Mouse (Mus musculus) heart, embryonic 14.5 days (tissue): ENCODE measurements around the gene Ube2d1. TPM values are rescaled to one million over a fixed set of nuclear protein-coding genes. Genes with fewer than 3 reads are reported as not detected.
A peak's percentile ranks its signal among the peaks of the same experiment; 100 is the strongest.

Source experiments
- ATAC-seq: fragments of 200-750 bp; cut with Nextera tagmentation; 2 replicates; pipeline ENCODE4 v1.8.0; 2017; ENCODE audit warnings: low read depth, moderate TSS enrichment; ENCODE audit not compliant: insufficient number of reproducible peaks, insufficient read depth, low FRiP score
- H3K27ac ChIP-seq, 2 experiments: fragments of 200-500 bp in 1 of 2; fragments of 300-500 bp in 1 of 2; sonication (generic) in 1 of 2; replicated peaks in 1 of 2; 2 replicates each; pipeline ENCODE4 v1.5.1; 2012 to 2014; ENCODE audit warnings: low read depth in 2 of 2, low read length in 2 of 2, control low read depth in 1 of 2, mild to moderate bottlenecking in 1 of 2, mixed read lengths in 1 of 2; ENCODE audit not compliant: control insufficient read depth in 1 of 2, insufficient read depth in 1 of 2
- H3K27me3 ChIP-seq: fragments of 300-500 bp; sonication (generic); 2 replicates; pipeline ENCODE4 v1.6.1; 2014; ENCODE audit warnings: mild to moderate bottlenecking, low read length, control low read depth; ENCODE audit not compliant: control insufficient read depth, insufficient read depth
- H3K36me3 ChIP-seq: fragments of 300-500 bp; sonication (generic); 2 replicates; pipeline ENCODE4 v1.6.1; 2014; ENCODE audit warnings: mild to moderate bottlenecking, control low read depth, low read length, mixed read lengths; ENCODE audit not compliant: control insufficient read depth, insufficient read depth
- H3K4me1 ChIP-seq, 2 experiments: fragments of 200-500 bp in 1 of 2; fragments of 300-500 bp in 1 of 2; sonication (generic) in 1 of 2; 2 replicates each; pipeline ENCODE4 v1.6.1; 2012 to 2014; ENCODE audit warnings: low read length in 2 of 2, control low read depth in 1 of 2, mixed read lengths in 1 of 2; ENCODE audit not compliant: control insufficient read depth in 2 of 2, insufficient read depth in 2 of 2
- H3K4me2 ChIP-seq: fragments of 300-500 bp; sonication (generic); 2 replicates; pipeline ENCODE4 v1.6.1; 2014; ENCODE audit warnings: mild to moderate bottlenecking, low read length
- H3K4me3 ChIP-seq, 2 experiments: fragments of 200-500 bp in 1 of 2; fragments of 300-500 bp in 1 of 2; sonication (generic) in 1 of 2; 2 replicates each; pipeline ENCODE4 v1.5.1; 2012 to 2014; ENCODE audit warnings: low read length in 2 of 2, mild to moderate bottlenecking in 2 of 2, control low read depth in 1 of 2, low read depth in 1 of 2, moderate library complexity in 1 of 2; ENCODE audit not compliant: control insufficient read depth in 1 of 2, insufficient read depth in 1 of 2
- H3K9ac ChIP-seq: fragments of 300-500 bp; sonication (generic); 2 replicates; pipeline ENCODE4 v1.6.1; 2014; ENCODE audit warnings: mild to moderate bottlenecking, low read length
- H3K9me3 ChIP-seq: fragments of 300-500 bp; sonication (generic); 2 replicates; pipeline ENCODE4 v1.6.1; 2016; ENCODE audit warnings: low read length, control low read depth; ENCODE audit not compliant: control insufficient read depth
- WGBS: fragments of 180-500 bp; shearing (Covaris S2); extraction: QIAGEN DNeasy Blood & Tissue Kit; methylation state at CpG from one replicate; pipeline ENCODE4 v1.1.7; 2014; 5-methylcytosine and 5-hydroxymethylcytosine counted together
- polyA plus RNA-seq: library from polyadenylated mRNA; unstranded; fragments of >200 nt; fragmentation: Nextera tagmentation; extraction: Ambion mirVana; gene quantifications from 2 replicates; pipeline ENCODE4 v1.2.1, GENCODE M21; 2014

The Ube2d1 gene
- 74.3 and 74.4 TPM in 2 replicates for polyA plus RNA-seq

GRCm38 (mm10) chr10:71285126-71285580 lies at the start of gene Ube2d1:
TSS of gene Ube2d1 (minus strand) at chr10:71285262.
- H3K4me3 ChIP-seq = peak within 1 kb of the TSS; percentile 71 to 99
- H3K27me3 ChIP-seq = peaks cover 6% of the 10 kb centered on the region; the same call in 1 of the 2 replicates
- peak within 1 kb of the TSS; percentile 78 for H3K4me2 ChIP-seq
- peak; percentile 83 for ATAC-seq
- H3K36me3 ChIP-seq = no peaks in the 10 kb centered on the region; the same call in 1 of the 2 replicates
- H3K27ac ChIP-seq = peak within 1 kb of the TSS; percentile 48 to 77
- H3K4me1 ChIP-seq = peaks cover 6 to 19% of the 10 kb centered on the region in 2 experiments
- under 1% methylated on average over 50 of the region's 50 CpGs for whole genome bisulfite sequencing
- H3K9me3 ChIP-seq = no peaks in the 10 kb centered on the region
- peak within 1 kb of the TSS; percentile 93 for H3K9ac ChIP-seq

DNA sequence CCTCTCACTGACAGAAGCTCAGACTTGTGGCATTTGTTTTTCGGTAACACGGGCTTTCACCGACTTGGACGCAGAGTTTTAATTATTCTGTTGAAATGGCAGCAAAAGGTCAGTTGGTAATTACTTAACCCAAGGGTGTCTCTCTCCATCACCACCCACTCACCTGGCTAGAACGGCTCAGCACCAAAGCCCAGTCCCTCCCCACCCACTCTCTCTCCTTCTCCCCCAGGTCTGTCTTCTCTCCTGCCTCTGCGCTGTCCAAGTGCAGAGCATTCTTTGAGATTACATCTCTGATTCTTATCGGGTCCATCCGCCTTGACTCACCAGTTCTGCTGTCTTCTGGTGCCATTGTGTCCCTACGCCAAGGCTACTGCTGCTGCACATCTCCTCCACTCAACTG lies 47.8 kb upstream of the Ube2d1 start:
- 91% methylated on average over 9 of the region's 9 CpGs for WGBS
- no peaks in the 10 kb centered on the region for H3K9me3 ChIP-seq
- H3K4me1 ChIP-seq = no peaks in the 10 kb centered on the region
- no peak overlapping the region for H3K4me2 ChIP-seq
- H3K27me3 ChIP-seq = no peaks in the 10 kb centered on the region
- no peak overlapping the region for H3K27ac ChIP-seq
- peaks cover 54% of the 10 kb centered on the region for H3K36me3 ChIP-seq
- H3K4me3 ChIP-seq = no peak overlapping the region
- ATAC-seq = no peak
- no peak overlapping the region for H3K9ac ChIP-seq

- no peaks in the 10 kb centered on the region for H3K9me3 ChIP-seq
- H3K4me2 ChIP-seq = no peak overlapping the region
- H3K27ac ChIP-seq = no peak overlapping the region
- H3K36me3 ChIP-seq = peaks cover 54% of the 10 kb centered on the region
- no peaks in the 10 kb centered on the region for H3K27me3 ChIP-seq
- H3K4me1 ChIP-seq = no peaks in the 10 kb centered on the region
- ATAC-seq = no peak
- H3K9ac ChIP-seq = no peak overlapping the region
- H3K4me3 ChIP-seq = no peak overlapping the region
- WGBS = 92% methylated on average over 4 of the region's 4 CpGs
Observed at GRCm38 (mm10) chr10:71332376-71332775, 47.3 kb upstream of the Ube2d1 start.

- no peak overlapping the region for H3K27ac ChIP-seq
- no peak for ATAC-seq
- no peaks in the 10 kb centered on the region for H3K27me3 ChIP-seq
- H3K9me3 ChIP-seq = no peaks in the 10 kb centered on the region
- no peak overlapping the region for H3K9ac ChIP-seq
- H3K4me1 ChIP-seq = no peaks in the 10 kb centered on the region
- peaks cover 54% of the 10 kb centered on the region for H3K36me3 ChIP-seq
- WGBS = 90% methylated on average over 7 of the region's 7 CpGs
- no peak overlapping the region for H3K4me3 ChIP-seq
- H3K4me2 ChIP-seq = no peak overlapping the region
Observed at GRCm38 (mm10) chr10:71331908-71332307, 46.8 kb upstream of the Ube2d1 start.

DNA sequence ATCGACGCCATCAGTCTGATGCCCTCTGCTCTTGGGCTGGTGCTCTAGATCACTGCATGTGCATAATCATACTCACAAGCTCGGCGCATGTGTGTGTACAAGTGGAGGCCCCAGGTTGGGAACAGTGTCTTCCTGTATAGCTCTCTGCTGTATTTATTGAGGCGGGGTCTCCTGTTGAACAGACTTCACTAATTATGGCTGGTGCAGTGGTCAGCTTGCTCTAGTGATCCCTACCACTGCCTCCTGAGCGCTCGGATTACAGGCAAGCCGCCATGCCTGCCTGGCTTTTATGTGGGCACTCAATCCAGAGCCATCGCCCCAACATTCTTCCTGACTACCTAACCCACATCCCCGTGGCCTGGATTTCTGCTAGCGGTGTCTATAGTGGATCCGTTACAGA lies 45.0 kb upstream of the Ube2d1 start:
- H3K36me3 ChIP-seq = peaks cover 41% of the 10 kb centered on the region
- WGBS = 96% methylated on average over 12 of the region's 12 CpGs

DNA sequence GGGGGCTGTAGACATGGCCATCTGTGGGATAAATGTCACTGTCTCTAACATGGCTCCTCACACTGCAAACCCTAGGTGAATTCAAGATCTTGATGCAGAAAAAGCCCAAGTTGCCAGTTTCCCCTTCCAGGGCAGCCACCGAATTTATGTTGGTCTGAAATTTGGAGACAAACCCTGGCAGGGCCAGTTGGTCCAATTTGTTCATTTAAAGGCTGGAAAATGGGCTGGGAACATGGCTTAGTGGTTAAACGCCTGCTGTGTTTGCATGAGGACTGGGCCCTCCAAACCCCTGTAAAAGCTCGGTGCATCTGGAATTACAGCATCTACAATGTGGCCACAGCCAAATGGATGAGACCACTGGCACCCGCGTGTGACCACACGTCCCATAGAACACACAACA lies 44.2 kb upstream of the Ube2d1 start:
- Histone ChIP-seq H3K9me3 (no peaks in the 10 kb centered on the region), H3K9ac (no peak overlapping the region), H3K27me3 (no peaks in the 10 kb centered on the region), H3K27ac (no peak overlapping the region), H3K4me2 (no peak overlapping the region), H3K4me3 (no peak overlapping the region), H3K36me3 (peaks cover 34% of the 10 kb centered on the region), H3K4me1 (no peaks in the 10 kb centered on the region)
- ATAC-seq = no peak
- WGBS = 90% methylated on average over 6 of the region's 6 CpGs

More for the DNA sequence above, 45.0 kb upstream of the Ube2d1 start:
- no peaks in the 10 kb centered on the region for H3K9me3 ChIP-seq
- H3K27me3 ChIP-seq = no peaks in the 10 kb centered on the region
- no peak for ATAC-seq
- no peaks in the 10 kb centered on the region for H3K4me1 ChIP-seq
- H3K27ac ChIP-seq = no peak overlapping the region
- no peak overlapping the region for H3K4me2 ChIP-seq
- no peak overlapping the region for H3K4me3 ChIP-seq
- H3K9ac ChIP-seq = no peak overlapping the region

- no peak overlapping the region for H3K4me2 ChIP-seq
- H3K9ac ChIP-seq = no peak overlapping the region
- H3K27me3 ChIP-seq = no peaks in the 10 kb centered on the region
- no peaks in the 10 kb centered on the region for H3K4me1 ChIP-seq
- no peak overlapping the region for H3K27ac ChIP-seq
- 85% methylated on average over 5 of the region's 5 CpGs for WGBS
- H3K9me3 ChIP-seq = no peaks in the 10 kb centered on the region
- no peak overlapping the region for H3K4me3 ChIP-seq
- H3K36me3 ChIP-seq = peaks cover 29% of the 10 kb centered on the region
- ATAC-seq = no peak
Observed at GRCm38 (mm10) chr10:71328870-71329269, 43.8 kb upstream of the Ube2d1 start.

DNA sequence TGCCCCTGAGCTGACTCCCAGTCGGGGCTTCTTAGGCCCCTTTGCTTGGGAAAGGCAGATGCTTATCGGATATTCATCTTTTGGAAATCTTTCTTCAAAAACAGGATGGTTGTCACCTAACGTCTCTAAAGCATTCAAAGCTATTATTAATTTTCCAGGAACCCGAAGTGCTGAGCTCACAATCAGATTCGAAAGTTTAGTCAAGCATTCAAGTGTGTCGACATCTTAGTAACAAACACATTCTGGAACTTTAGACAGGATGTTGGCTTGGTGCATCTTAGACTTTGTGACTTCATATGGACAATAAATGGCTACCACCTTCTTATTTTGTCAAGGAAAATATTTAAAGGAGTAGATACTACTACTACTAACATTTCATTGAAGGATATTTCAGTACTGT lies 43.3 kb upstream of the Ube2d1 start:
- no peak for ATAC-seq
- Histone ChIP-seq H3K27me3 (no peaks in the 10 kb centered on the region), H3K36me3 (peaks cover 25% of the 10 kb centered on the region), H3K9me3 (no peaks in the 10 kb centered on the region), H3K9ac (no peak overlapping the region), H3K4me2 (no peak overlapping the region), H3K27ac (no peak overlapping the region), H3K4me3 (no peak overlapping the region), H3K4me1 (no peaks in the 10 kb centered on the region)
- 84% methylated on average over 6 of the region's 6 CpGs for WGBS
